Mouse (Mus musculus) spleen, postnatal 4 days (tissue): Measurements from ENCODE around the gene Erbb3.

Experiments used
- DNase-seq, 2 experiments: peaks; one replicate each; pipeline ENCODE4 v3.0.0; 2022; ENCODE audit warnings: low spot score in 2 of 2

Erbb3 gene

GRCm38 (mm10) chr10:128526366-128527356 is 62.8 kb downstream of the Erbb3 start:
- no peak for DNase-seq

GRCm38 (mm10) chr10:128525671-128526308 is 63.7 kb downstream of the Erbb3 start, which contains the start of gene Esyt1:
TSS of gene Esyt1 (minus strand) at chr10:128525871.
- peak; percentile 90 to 93 for DNase-seq

- peak; percentile 63 to 86 for DNase-seq
Measured at GRCm38 (mm10) chr10:128524732-128525662, 64.5 kb downstream of the Erbb3 start.

GRCm38 (mm10) chr10:128524111-128524731 is 65.2 kb downstream of the Erbb3 start:
- no peak for DNase-seq

- no peak for DNase-seq
Measured at GRCm38 (mm10) chr10:128522351-128522750, 67.1 kb downstream of the Erbb3 start.

GRCm38 (mm10) chr10:128520591-128520990 is 68.9 kb downstream of the Erbb3 start:
- no peak for DNase-seq

GRCm38 (mm10) chr10:128518833-128519232 is 70.6 kb downstream of the Erbb3 start:
- no peak for DNase-seq
